Mouse (Mus musculus) liver, embryonic 11.5 days (tissue): ENCODE results near the gene 1700020D05Rik. TPM values are rescaled to one million over a fixed set of nuclear protein-coding genes. Genes with fewer than 3 reads are reported as not detected.

ENCODE experiments used
- ATAC-seq: fragments of 200-750 bp; cut with Nextera tagmentation; replicated peaks from 2 replicates; pipeline ENCODE4 v1.8.0; 2017; ENCODE audit warnings: moderate number of reproducible peaks, mild to moderate bottlenecking, moderate TSS enrichment, moderate library complexity; ENCODE audit not compliant: low FRiP score
- DNase-seq: peaks from one replicate; pipeline ENCODE4 v3.0.0-alpha.2; 2017; ENCODE audit warnings: low spot score
- H3K27ac ChIP-seq: fragments of 300-500 bp; sonication (generic); 2 replicates; pipeline ENCODE4 v1.5.1; 2014; ENCODE audit warnings: mild to moderate bottlenecking, low read depth, low read length, control low read depth
- H3K27me3 ChIP-seq: fragments of 300-500 bp; sonication (generic); replicated peaks from 2 replicates; pipeline ENCODE4 v1.6.1; 2014; ENCODE audit warnings: low read length, mixed read lengths; ENCODE audit not compliant: control insufficient read depth, insufficient read depth
- H3K36me3 ChIP-seq: fragments of 300-500 bp; sonication (generic); 2 replicates; pipeline ENCODE4 v1.6.1; 2014; ENCODE audit warnings: mild to moderate bottlenecking, low read length, moderate library complexity, mixed read lengths; ENCODE audit not compliant: control insufficient read depth, insufficient read depth
- H3K4me1 ChIP-seq: fragments of 300-500 bp; sonication (generic); replicated peaks from 2 replicates; pipeline ENCODE4 v1.6.1; 2014; ENCODE audit warnings: low read length, mixed read lengths; ENCODE audit not compliant: control insufficient read depth, insufficient read depth
- H3K4me2 ChIP-seq: fragments of 300-500 bp; sonication (generic); 2 replicates; pipeline ENCODE4 v1.6.1; 2014; ENCODE audit warnings: mild to moderate bottlenecking, control low read depth, moderate library complexity
- H3K4me3 ChIP-seq: fragments of 300-500 bp; sonication (generic); 2 replicates; pipeline ENCODE4 v1.5.1; 2014; ENCODE audit warnings: low read depth, low read length, control low read depth
- H3K9ac ChIP-seq: fragments of 300-500 bp; sonication (generic); 2 replicates; pipeline ENCODE4 v1.6.1; 2014; ENCODE audit warnings: low read depth, low read length, control low read depth
- H3K9me3 ChIP-seq: fragments of 300-500 bp; sonication (generic); 2 replicates; pipeline ENCODE4 v1.6.1; 2016; ENCODE audit warnings: low read length, inconsistent platforms, mixed read lengths; ENCODE audit not compliant: control insufficient read depth
- WGBS: fragments of 180-500 bp; shearing (Covaris S2); extraction: QIAGEN DNeasy Blood & Tissue Kit; methylation state at CpG from one replicate; pipeline ENCODE4 v1.1.7; 2014; 5-methylcytosine and 5-hydroxymethylcytosine counted together
- polyA plus RNA-seq: library from polyadenylated mRNA; unstranded; fragments of >200 nt; fragmentation: Nextera tagmentation; extraction: Ambion mirVana; gene quantifications from 2 replicates; pipeline ENCODE4 v1.2.1, GENCODE M21; 2014

1700020D05Rik gene
- polyA plus RNA-seq, 1 experiment from 2014 or later: not detected

GRCm38 (mm10) chr19:5473720-5474119 lies 29.9 kb downstream of the 1700020D05Rik start, which contains the start of gene Efemp2:
Gene Efemp2 (plus strand): TSS chr19:5473954.
- Histone ChIP-seq H3K9me3 (no peaks in the 10 kb centered on the region), H3K4me1 (peaks cover 4% of the 10 kb centered on the region; the same call in 1 of the 2 replicates), H3K27ac (peak within 1 kb of the TSS; percentile 59), H3K9ac (peak within 1 kb of the TSS; percentile 65), H3K27me3 (no peaks in the 10 kb centered on the region; the same call in 1 of the 2 replicates), H3K36me3 (peaks cover 4% of the 10 kb centered on the region; the same call in 1 of the 2 replicates), H3K4me2 (peak within 1 kb of the TSS; percentile 96), H3K4me3 (peak within 1 kb of the TSS; percentile 62)
- ATAC-seq: peak; percentile 81
- peak; percentile 81 for DNase-seq
- 4% methylated on average over 22 of the region's 22 CpGs for WGBS

- Histone ChIP-seq H3K4me1 (peaks cover 4% of the 10 kb centered on the region; the same call in 1 of the 2 replicates), H3K27ac (no peak overlapping the region), H3K36me3 (0 out of 2 replicates have a peak, but pooled peaks cover 4% of the 10 kb centered on the region), H3K4me3 (no peak overlapping the region), H3K9me3 (no peaks in the 10 kb centered on the region), H3K4me2 (no peak overlapping the region), H3K9ac (no peak overlapping the region), H3K27me3 (no peaks in the 10 kb centered on the region; the same call in 1 of the 2 replicates)
- ATAC-seq: no peak
- 62% methylated on average over 3 of the region's 3 CpGs for WGBS
- DNase-seq: no peak
Observed at GRCm38 (mm10) chr19:5472857-5473256, 30.7 kb downstream of the 1700020D05Rik start.

GRCm38 (mm10) chr19:5471846-5472245 lies 31.7 kb downstream of the 1700020D05Rik start:
- WGBS: 60% methylated on average over 5 of the region's 5 CpGs
- Histone ChIP-seq H3K36me3 (peaks cover 5% of the 10 kb centered on the region; the same call in 1 of the 2 replicates), H3K9ac (no peak overlapping the region), H3K9me3 (no peaks in the 10 kb centered on the region), H3K4me2 (no peak overlapping the region), H3K27me3 (no peaks in the 10 kb centered on the region; the same call in 1 of the 2 replicates), H3K4me3 (no peak overlapping the region), H3K4me1 (peaks cover 4% of the 10 kb centered on the region; the same call in 1 of the 2 replicates), H3K27ac (no peak overlapping the region)
- DNase-seq (no peak), ATAC-seq (no peak)

- Histone ChIP-seq H3K27me3 (no peaks in the 10 kb centered on the region), H3K27ac (no peak within 1 kb of the TSS), H3K36me3 (peaks cover 17% of the 10 kb centered on the region), H3K9me3 (no peaks in the 10 kb centered on the region), H3K4me1 (no peaks in the 10 kb centered on the region), H3K4me3 (no peak within 1 kb of the TSS), H3K9ac (no peak within 1 kb of the TSS), H3K4me2 (no peak within 1 kb of the TSS)
- DNase-seq (no peak), ATAC-seq (no peak)
- WGBS: 42% methylated on average over 5 of the region's 5 CpGs
Observed at GRCm38 (mm10) chr19:5468374-5468773, 35.2 kb downstream of the 1700020D05Rik start, which contains the start of gene Ctsw. Gene Ctsw (minus strand): TSS chr19:5468507.

- no peak for ATAC-seq
- H3K9ac ChIP-seq: no peak overlapping the region
- H3K27ac ChIP-seq: no peak overlapping the region
- DNase-seq: no peak
- no peaks in the 10 kb centered on the region for H3K9me3 ChIP-seq
- no peak overlapping the region for H3K4me3 ChIP-seq
- H3K36me3 ChIP-seq: peaks cover 19% of the 10 kb centered on the region
- H3K27me3 ChIP-seq: no peaks in the 10 kb centered on the region
- H3K4me2 ChIP-seq: no peak overlapping the region
- WGBS: 87% methylated on average over 6 of the region's 6 CpGs
- H3K4me1 ChIP-seq: no peaks in the 10 kb centered on the region
Observed at GRCm38 (mm10) chr19:5466916-5467500, 36.6 kb downstream of the 1700020D05Rik start.

GRCm38 (mm10) chr19:5465037-5465436 lies 38.5 kb downstream of the 1700020D05Rik start:
- H3K36me3 ChIP-seq: peaks cover 19% of the 10 kb centered on the region
- no peak overlapping the region for H3K4me2 ChIP-seq
- no peak overlapping the region for H3K9ac ChIP-seq
- H3K27me3 ChIP-seq: no peaks in the 10 kb centered on the region
- ATAC-seq (no peak), DNase-seq (no peak)
- no peak overlapping the region for H3K27ac ChIP-seq
- no peak overlapping the region for H3K4me3 ChIP-seq
- 89% methylated on average over 8 of the region's 8 CpGs for WGBS
- H3K4me1 ChIP-seq: peaks cover 8% of the 10 kb centered on the region
- H3K9me3 ChIP-seq: no peaks in the 10 kb centered on the region

- Histone ChIP-seq H3K4me1 (peaks cover 8% of the 10 kb centered on the region), H3K9me3 (no peaks in the 10 kb centered on the region), H3K36me3 (peaks cover 19% of the 10 kb centered on the region), H3K27me3 (no peaks in the 10 kb centered on the region), H3K9ac (no peak overlapping the region), H3K27ac (no peak overlapping the region), H3K4me3 (peak overlapping the region; percentile 9; the same call in 1 of the 2 replicates), H3K4me2 (peak overlapping the region; percentile 1; the same call in 1 of the 2 replicates)
- ATAC-seq: no peak
- whole genome bisulfite sequencing: 59% methylated on average over 15 of the region's 15 CpGs
- peak; percentile 54 for DNase-seq
Observed at GRCm38 (mm10) chr19:5463791-5464562, 39.6 kb downstream of the 1700020D05Rik start.

- H3K4me3 ChIP-seq: no peak overlapping the region
- H3K36me3 ChIP-seq: peaks cover 19% of the 10 kb centered on the region
- no peaks in the 10 kb centered on the region for H3K27me3 ChIP-seq
- no peak overlapping the region for H3K27ac ChIP-seq
- DNase-seq (no peak), ATAC-seq (no peak)
- no peak overlapping the region for H3K4me2 ChIP-seq
- 88% methylated on average over 9 of the region's 9 CpGs for WGBS
- H3K9ac ChIP-seq: no peak overlapping the region
- H3K4me1 ChIP-seq: peaks cover 8% of the 10 kb centered on the region
- H3K9me3 ChIP-seq: no peaks in the 10 kb centered on the region
Observed at GRCm38 (mm10) chr19:5463212-5463611, 40.4 kb downstream of the 1700020D05Rik start.
